Mouse (Mus musculus) layer of hippocampus, adult 11-12 months (tissue): ENCODE measurements around the gene 1810046K07Rik.
A peak's percentile ranks its signal among the peaks of the same experiment; 100 is the strongest.

Experiments
- DNase-seq: peaks from one replicate; pipeline ENCODE4 v3.0.0; 2022; ENCODE audit warnings: low spot score

1810046K07Rik gene

GRCm38 (mm10) chr9:51305146-51305545, 23.6 kb downstream of the 1810046K07Rik start:
- peak; percentile 57 for DNase-seq

- no peak for DNase-seq
Observed at GRCm38 (mm10) chr9:51303980-51304379, 24.7 kb downstream of the 1810046K07Rik start.

GRCm38 (mm10) chr9:51293541-51293940, 35.2 kb downstream of the 1810046K07Rik start:
- DNase-seq = no peak

GRCm38 (mm10) chr9:51292674-51293073, 36.0 kb downstream of the 1810046K07Rik start:
- peak; percentile 88 for DNase-seq

GRCm38 (mm10) chr9:51290980-51291379, 37.7 kb downstream of the 1810046K07Rik start:
- DNase-seq = no peak

DNA sequence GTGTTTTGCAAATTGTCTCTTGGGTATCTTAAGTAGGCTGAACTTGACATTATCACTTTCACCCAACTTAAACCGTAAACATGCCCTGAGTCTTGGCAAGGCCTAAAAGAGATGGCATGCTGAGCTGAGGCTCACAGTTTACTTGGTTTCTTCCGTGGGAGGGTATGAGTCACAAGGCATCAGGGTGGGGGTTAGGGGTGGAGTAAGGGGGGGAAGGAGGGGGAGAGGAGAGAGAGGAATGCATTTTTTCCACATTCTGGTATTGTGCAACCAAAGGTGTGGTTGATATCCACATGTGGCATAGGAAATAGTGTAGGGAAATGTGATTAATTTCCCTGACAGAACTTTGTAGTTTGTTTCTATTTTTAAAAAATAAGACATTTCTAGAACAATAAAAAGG, 42.6 kb downstream of the 1810046K07Rik start:
- DNase-seq = no peak

- peak; percentile 45 for DNase-seq
Observed at GRCm38 (mm10) chr9:51278500-51279381, 50.0 kb downstream of the 1810046K07Rik start, which contains the start of gene Colca2. Gene Colca2, minus strand, starts transcription at chr9:51278569.

DNA sequence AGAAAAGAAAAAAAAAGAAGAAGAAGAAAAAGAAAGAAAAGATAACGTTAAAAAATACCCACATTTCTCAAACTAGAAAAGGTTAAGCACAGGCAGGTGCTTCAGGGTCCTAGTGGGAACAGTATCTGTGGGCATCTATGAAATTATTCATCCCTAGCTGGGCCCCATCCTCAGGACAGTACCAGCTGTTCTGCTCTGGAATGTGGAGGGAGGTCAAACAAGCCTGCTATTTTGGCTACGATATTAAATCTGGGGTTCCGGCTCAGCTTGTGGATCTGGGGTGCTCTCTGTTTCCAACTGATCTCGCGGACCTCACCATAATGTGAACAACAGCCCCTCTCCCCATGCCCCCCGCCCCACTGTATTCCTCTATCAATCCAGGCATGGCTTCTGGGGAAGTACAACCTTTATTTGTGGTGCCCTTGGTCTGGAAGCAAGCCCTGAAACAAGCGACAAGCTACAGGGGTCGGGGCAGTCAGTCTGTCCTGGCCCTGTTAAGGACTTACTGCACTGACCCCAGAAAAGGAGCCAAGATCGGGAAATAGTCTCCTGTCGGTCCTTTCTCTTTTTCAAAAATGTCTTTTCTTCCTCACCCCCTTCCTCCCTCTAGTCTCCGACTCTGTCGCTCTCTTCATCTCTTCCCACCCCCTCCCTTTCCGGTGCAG, 50.8 kb downstream of the 1810046K07Rik start:
- DNase-seq = no peak

- DNase-seq = no peak
Observed at GRCm38 (mm10) chr9:51274678-51275077, 54.0 kb downstream of the 1810046K07Rik start.

GRCm38 (mm10) chr9:51273581-51274154, 55.0 kb downstream of the 1810046K07Rik start:
- DNase-seq = no peak

DNA sequence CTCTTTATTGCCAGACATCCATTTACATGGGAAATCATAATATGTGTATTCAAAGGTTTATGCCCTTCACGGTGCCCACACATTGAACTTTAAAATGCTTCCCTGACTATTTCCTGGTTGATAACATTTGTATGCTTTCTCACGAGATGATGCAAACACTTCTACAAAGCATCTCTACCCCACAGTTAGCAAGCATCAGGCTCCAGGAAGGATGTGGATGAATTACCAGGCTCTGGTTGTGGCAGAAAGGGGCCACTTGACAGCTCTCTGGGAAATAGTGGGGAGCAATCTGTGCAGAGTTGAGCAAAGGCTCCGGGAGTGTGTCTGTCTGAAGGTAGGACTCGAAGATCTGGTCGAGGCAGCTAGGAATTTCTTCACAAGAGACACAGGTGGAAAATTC, 56.6 kb downstream of the 1810046K07Rik start:
- no peak for DNase-seq

DNA sequence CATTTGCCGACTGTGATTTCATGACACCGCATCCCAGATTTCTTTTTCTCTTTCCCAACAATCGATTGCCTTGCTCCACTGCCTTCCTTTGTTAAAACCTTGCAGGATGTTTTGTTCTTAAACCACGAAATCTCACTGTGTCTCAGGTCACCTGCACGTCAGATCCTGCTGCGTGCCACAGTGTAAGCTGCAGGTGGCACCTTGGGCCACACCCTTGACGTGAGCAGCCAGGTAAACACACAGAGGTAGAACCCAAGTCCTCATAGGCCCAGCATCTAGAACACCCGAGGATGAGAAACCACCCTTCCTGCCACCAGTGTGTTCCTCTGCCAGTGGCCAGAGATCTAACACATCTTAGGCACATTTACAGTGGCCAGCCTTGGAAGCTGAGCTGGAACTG, 57.6 kb downstream of the 1810046K07Rik start:
- no peak for DNase-seq

DNA sequence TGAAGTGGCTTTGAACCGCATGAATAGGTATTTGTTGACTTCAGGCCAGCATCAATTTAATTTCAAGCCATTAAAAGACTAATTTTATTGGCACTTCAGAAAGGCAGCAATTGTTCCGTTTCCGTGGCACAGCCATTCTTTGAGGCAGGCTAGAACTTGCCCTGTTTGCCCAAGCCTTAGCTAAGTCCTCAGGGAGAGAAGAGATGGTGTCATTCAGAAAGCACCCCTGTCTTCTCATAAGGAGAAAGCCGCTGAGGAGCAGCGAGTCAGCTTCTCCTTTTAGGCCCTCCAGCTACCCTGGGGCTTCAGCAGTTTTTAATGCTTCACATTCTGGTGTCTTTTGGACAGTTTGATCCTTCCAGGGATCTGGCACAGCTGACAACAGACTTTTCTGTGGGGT, 59.9 kb downstream of the 1810046K07Rik start:
- DNase-seq = no peak

GRCm38 (mm10) chr9:51258426-51258825, 70.3 kb downstream of the 1810046K07Rik start:
- DNase-seq = no peak

GRCm38 (mm10) chr9:51256780-51257502, 71.8 kb downstream of the 1810046K07Rik start:
- DNase-seq = no peak
